Mouse (Mus musculus) hindbrain, embryonic 13.5 days (tissue): Measurements from ENCODE around the gene Ctdsp2. TPM values are rescaled to one million over a fixed set of nuclear protein-coding genes. Genes with fewer than 3 reads are reported as not detected.
A peak's percentile ranks its signal among the peaks of the same experiment; 100 is the strongest.

Experiments used
- ATAC-seq: fragments of 200-750 bp; cut with Nextera tagmentation; 2 replicates; pipeline ENCODE4 v1.8.0; 2017; ENCODE audit warnings: moderate TSS enrichment; ENCODE audit not compliant: low FRiP score
- H3K27ac ChIP-seq: fragments of 300-500 bp; sonication (generic); 2 replicates; pipeline ENCODE4 v1.5.1; 2015; ENCODE audit warnings: inconsistent platforms, mild to moderate bottlenecking, moderate library complexity
- H3K27me3 ChIP-seq: fragments of 300-500 bp; sonication (generic); 2 replicates; pipeline ENCODE4 v1.6.1; 2015; ENCODE audit warnings: mild to moderate bottlenecking, inconsistent platforms
- H3K36me3 ChIP-seq: fragments of 300-500 bp; sonication (generic); 2 replicates; pipeline ENCODE4 v1.6.1; 2015; ENCODE audit warnings: mild to moderate bottlenecking, inconsistent platforms
- H3K4me1 ChIP-seq: fragments of 300-500 bp; sonication (generic); replicated peaks from 2 replicates; pipeline ENCODE4 v1.6.1; 2015; ENCODE audit warnings: inconsistent platforms
- H3K4me2 ChIP-seq: fragments of 300-500 bp; sonication (generic); 2 replicates; pipeline ENCODE4 v1.6.1; 2015; ENCODE audit warnings: inconsistent platforms, mild to moderate bottlenecking, moderate library complexity
- H3K4me3 ChIP-seq: fragments of 300-500 bp; sonication (generic); 2 replicates; pipeline ENCODE4 v1.5.1; 2015; ENCODE audit warnings: mild to moderate bottlenecking, inconsistent platforms
- H3K9ac ChIP-seq: fragments of 300-500 bp; sonication (generic); 2 replicates; pipeline ENCODE4 v1.6.1; 2015; ENCODE audit warnings: mild to moderate bottlenecking, inconsistent platforms
- H3K9me3 ChIP-seq: fragments of 300-500 bp; sonication (generic); 2 replicates; pipeline ENCODE4 v1.6.1; 2016; ENCODE audit warnings: inconsistent platforms
- WGBS: fragments of 180-500 bp; shearing (Covaris S2); methylation state at CpG from one replicate; pipeline ENCODE4 v1.1.7; 2015; 5-methylcytosine and 5-hydroxymethylcytosine counted together
- polyA plus RNA-seq: library from polyadenylated mRNA; unstranded; fragments of >200 nt; fragmentation: Nextera tagmentation; extraction: Ambion mirVana; gene quantifications from 2 replicates; pipeline ENCODE4 v1.2.1, GENCODE M21; 2015

Gene Ctdsp2
- polyA plus RNA-seq, 1 experiment from 2014 or later: 18.9 TPM

GRCm38 (mm10) chr10:126984189-126985004 is 5.9 kb downstream of the Ctdsp2 start:
- ATAC-seq: no peak
- peak overlapping the region; percentile 31 for H3K9ac ChIP-seq
- H3K36me3 ChIP-seq: no peaks in the 10 kb centered on the region
- no peaks in the 10 kb centered on the region for H3K9me3 ChIP-seq
- H3K27ac ChIP-seq: peak overlapping the region; percentile 36
- H3K4me3 ChIP-seq: no peak overlapping the region
- 23% methylated on average over 5 of the region's 5 CpGs for WGBS
- peaks cover 91% of the 10 kb centered on the region for H3K4me1 ChIP-seq
- 0 out of 2 replicates have a peak overlapping the region, but pooled peaks have one; percentile 96 for H3K4me2 ChIP-seq
- no peaks in the 10 kb centered on the region for H3K27me3 ChIP-seq

DNA sequence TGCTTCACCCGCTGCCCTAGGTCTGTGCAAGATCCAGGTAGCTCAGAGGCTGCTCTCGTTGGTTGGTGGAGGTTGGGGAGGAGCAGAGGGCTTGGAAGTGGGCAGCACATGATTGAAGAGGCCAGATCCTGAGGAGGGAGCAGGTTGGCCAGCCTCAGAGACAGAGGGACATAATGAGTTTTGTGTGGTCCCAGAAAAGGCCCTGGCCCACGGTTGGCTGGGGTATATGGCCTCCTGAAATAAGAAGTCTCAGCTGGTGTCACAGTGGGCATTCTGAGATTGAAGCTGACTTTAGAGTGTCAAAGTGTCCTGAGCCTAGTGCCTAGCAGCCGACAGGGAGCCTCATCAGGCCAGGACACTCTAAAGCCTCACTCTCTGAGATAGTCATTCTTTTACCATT is 6.6 kb downstream of the Ctdsp2 start:
- Histone ChIP-seq H3K4me3 (no peak overlapping the region), H3K4me1 (peaks cover 89% of the 10 kb centered on the region), H3K9ac (no peak overlapping the region), H3K27ac (peak overlapping the region; percentile 36), H3K9me3 (no peaks in the 10 kb centered on the region), H3K4me2 (0 out of 2 replicates have a peak overlapping the region, but pooled peaks have one; percentile 96), H3K27me3 (no peaks in the 10 kb centered on the region), H3K36me3 (no peaks in the 10 kb centered on the region)
- 83% methylated on average over 4 of the region's 4 CpGs for WGBS
- ATAC-seq: no peak

DNA sequence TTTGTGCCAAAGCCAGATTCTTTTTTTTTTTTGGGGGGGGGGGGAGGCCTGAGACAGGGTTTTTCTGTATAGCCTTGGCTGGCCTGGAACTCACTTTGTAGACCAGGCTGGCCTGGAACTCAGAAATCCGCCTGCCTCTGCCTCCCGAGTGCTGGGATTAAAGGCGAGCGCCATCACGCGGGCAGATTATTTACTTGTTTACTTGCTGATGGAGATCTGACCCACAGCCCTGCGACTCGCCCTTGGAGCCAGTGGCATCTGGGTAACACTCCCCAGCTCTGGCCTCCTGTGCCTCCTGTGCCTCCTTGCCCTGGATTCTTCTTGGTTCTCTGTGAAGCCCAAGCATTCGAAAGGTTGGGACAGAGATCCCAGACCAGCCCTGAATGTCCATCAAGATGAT is 7.1 kb downstream of the Ctdsp2 start:
- H3K9ac ChIP-seq: no peak overlapping the region
- no peaks in the 10 kb centered on the region for H3K27me3 ChIP-seq
- H3K36me3 ChIP-seq: no peaks in the 10 kb centered on the region
- H3K4me3 ChIP-seq: no peak overlapping the region
- H3K4me2 ChIP-seq: no peak overlapping the region
- 0 out of 2 replicates have a peak overlapping the region, but pooled peaks have one; percentile 65 for H3K27ac ChIP-seq
- WGBS: 93% methylated on average over 9 of the region's 9 CpGs
- no peaks in the 10 kb centered on the region for H3K9me3 ChIP-seq
- peaks cover 89% of the 10 kb centered on the region for H3K4me1 ChIP-seq
- ATAC-seq: no peak

DNA sequence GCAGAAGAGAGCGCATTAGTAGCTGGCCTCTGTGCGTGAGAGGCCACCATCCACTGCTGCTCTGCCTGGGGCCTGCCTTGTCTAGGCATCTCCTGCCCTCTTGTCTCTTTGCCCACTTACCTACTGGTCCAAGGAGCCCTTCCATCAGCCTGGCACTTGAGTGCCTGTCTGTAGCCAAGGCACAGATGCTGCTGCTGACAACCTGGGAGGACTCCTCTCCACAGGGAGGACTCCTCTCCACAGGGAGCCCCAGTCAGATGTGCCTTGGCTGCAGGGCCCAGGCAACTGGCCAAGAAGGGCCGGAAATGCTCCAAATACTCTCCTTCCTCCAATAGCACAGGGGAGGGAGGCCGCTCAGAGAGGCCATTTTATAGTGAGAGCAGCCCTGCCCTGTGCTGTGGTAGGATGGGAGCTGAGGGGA is 8.0 kb downstream of the Ctdsp2 start:
- H3K27ac ChIP-seq: peak overlapping the region; percentile 65
- H3K4me2 ChIP-seq: no peak overlapping the region
- 55% methylated on average over 4 of the region's 4 CpGs for WGBS
- H3K9me3 ChIP-seq: no peaks in the 10 kb centered on the region
- 0 out of 2 replicates have a peak, but pooled peaks have one; percentile 32 for ATAC-seq
- H3K4me3 ChIP-seq: no peak overlapping the region
- H3K36me3 ChIP-seq: 0 out of 2 replicates have a peak, but pooled peaks cover 4% of the 10 kb centered on the region
- peak overlapping the region; percentile 49; the same call in 1 of the 2 replicates for H3K9ac ChIP-seq
- no peaks in the 10 kb centered on the region for H3K27me3 ChIP-seq
- H3K4me1 ChIP-seq: peaks cover 89% of the 10 kb centered on the region

DNA sequence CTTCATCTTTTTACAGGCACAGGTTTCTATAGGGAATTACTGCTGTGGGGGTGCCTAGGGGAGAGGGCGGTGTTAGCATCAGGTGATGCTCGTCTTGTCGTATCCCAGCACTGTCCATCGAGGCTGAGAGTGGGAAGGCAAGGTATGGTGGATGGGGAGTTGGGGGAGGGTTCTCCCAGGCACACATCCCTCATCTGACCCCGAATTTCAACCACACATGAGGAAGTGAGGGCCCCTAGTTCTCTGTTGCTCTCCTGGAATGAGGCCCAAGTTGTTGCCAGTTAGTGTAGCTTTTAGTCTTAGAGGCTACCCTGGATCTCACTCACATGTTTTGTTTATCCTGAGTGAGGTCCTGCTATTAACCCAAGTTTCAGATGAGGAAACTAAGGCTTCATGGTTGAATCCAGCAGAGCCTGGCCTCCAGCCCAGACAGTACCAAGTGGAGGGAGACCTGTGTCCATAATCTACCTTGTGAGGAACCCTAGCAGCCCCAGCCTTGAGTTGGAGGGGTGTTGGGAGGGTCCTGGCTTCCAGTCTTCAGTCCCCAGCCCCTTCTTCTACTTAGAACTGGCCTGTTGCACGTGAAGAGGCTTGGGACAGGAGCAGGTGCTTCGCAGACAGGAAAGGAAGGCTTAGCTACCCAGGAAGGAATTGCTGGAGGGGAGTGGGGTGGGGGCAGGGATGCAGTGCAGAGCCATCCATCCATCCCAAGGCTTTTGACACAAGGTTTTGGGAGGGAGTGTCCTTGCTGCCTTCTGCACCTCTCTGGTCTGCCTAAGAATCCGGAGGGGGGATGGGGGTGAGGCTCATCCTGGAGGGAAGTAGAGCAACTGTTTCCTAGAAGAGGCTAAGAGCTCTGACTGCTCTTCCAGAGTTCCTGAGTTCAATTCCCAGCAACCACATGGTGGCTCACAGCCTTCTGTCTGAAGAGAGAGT is 8.9 kb downstream of the Ctdsp2 start:
- Histone ChIP-seq H3K4me2 (no peak overlapping the region), H3K4me1 (peaks cover 81% of the 10 kb centered on the region), H3K4me3 (no peak overlapping the region), H3K27ac (peak overlapping the region; percentile 65; the same call in 1 of the 2 replicates), H3K36me3 (peaks cover 9% of the 10 kb centered on the region), H3K9ac (peak overlapping the region; percentile 49; the same call in 1 of the 2 replicates), H3K27me3 (no peaks in the 10 kb centered on the region), H3K9me3 (no peaks in the 10 kb centered on the region)
- WGBS: 65% methylated on average over 8 of the region's 8 CpGs
- no peak for ATAC-seq

GRCm38 (mm10) chr10:126988513-126989165 is 10.1 kb downstream of the Ctdsp2 start:
- Histone ChIP-seq H3K36me3 (peaks cover 21% of the 10 kb centered on the region), H3K9me3 (no peaks in the 10 kb centered on the region), H3K4me1 (peaks cover 69% of the 10 kb centered on the region), H3K27me3 (no peaks in the 10 kb centered on the region), H3K4me2 (no peak overlapping the region), H3K9ac (0 out of 2 replicates have a peak overlapping the region, but pooled peaks have one; percentile 29), H3K4me3 (no peak overlapping the region), H3K27ac (no peak overlapping the region)
- ATAC-seq: no peak
- WGBS: 78% methylated on average over 5 of the region's 5 CpGs

- Histone ChIP-seq H3K4me3 (no peak overlapping the region), H3K9ac (peak overlapping the region; percentile 19; the same call in 1 of the 2 replicates), H3K27me3 (no peaks in the 10 kb centered on the region), H3K9me3 (no peaks in the 10 kb centered on the region), H3K36me3 (peaks cover 40% of the 10 kb centered on the region), H3K27ac (peak overlapping the region; percentile 30; the same call in 1 of the 2 replicates), H3K4me2 (no peak overlapping the region), H3K4me1 (peaks cover 52% of the 10 kb centered on the region)
- WGBS: 67% methylated on average over 7 of the region's 7 CpGs
- ATAC-seq: peak; percentile 68
These were observed 12.0 kb downstream of the Ctdsp2 start for GRCm38 (mm10) chr10:126990313-126991056.

DNA sequence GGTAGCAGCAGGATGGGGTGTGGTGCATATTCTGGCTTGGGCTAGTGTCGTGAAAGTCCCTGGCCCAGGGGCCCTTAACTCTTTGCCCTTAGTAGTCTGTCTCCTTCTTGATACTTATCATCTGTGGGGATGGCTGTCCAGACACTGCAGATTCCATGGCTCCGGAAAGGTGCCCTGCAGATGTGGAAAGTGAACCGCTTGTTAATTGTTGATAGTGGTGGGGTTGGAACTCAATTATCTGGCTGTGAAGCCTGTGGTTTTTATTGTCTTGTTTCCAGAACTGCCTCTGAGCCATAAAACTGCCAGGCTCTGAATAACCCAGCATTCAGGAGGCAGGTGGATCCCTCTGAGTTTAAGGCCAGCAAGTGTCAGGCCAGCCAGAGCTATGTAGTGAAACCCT is 13.2 kb downstream of the Ctdsp2 start:
- Histone ChIP-seq H3K9me3 (no peaks in the 10 kb centered on the region), H3K4me2 (no peak overlapping the region), H3K36me3 (peaks cover 49% of the 10 kb centered on the region), H3K27ac (no peak overlapping the region), H3K4me1 (peaks cover 40% of the 10 kb centered on the region), H3K4me3 (no peak overlapping the region), H3K9ac (no peak overlapping the region), H3K27me3 (no peaks in the 10 kb centered on the region)
- 68% methylated on average over 3 of the region's 3 CpGs for WGBS
- no peak for ATAC-seq

DNA sequence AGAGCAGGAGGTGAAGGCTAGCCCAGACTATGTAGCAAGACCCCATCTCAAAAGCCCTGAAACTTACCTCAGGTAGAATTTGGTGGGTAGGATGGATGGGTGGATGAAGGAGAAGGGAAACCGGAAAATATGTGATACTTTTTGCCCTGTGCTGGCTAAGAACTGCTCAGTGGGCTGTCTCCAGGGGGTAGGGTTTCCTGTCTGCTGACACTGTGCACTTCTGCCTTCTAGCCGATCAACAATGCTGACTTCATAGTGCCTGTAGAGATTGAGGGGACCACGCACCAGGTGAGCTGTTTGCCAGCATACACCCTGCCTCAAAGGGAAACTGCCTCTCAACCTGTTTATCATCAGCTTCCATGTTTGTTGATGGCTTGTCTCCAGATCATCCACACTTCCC is 15.1 kb downstream of the Ctdsp2 start:
- ATAC-seq: no peak
- 92% methylated on average over 3 of the region's 3 CpGs for WGBS
- no peak overlapping the region for H3K4me3 ChIP-seq
- H3K4me1 ChIP-seq: peaks cover 21% of the 10 kb centered on the region
- no peak overlapping the region for H3K27ac ChIP-seq
- peaks cover 64% of the 10 kb centered on the region for H3K36me3 ChIP-seq
- H3K9me3 ChIP-seq: no peaks in the 10 kb centered on the region
- no peak overlapping the region for H3K4me2 ChIP-seq
- H3K27me3 ChIP-seq: no peaks in the 10 kb centered on the region
- H3K9ac ChIP-seq: no peak overlapping the region

DNA sequence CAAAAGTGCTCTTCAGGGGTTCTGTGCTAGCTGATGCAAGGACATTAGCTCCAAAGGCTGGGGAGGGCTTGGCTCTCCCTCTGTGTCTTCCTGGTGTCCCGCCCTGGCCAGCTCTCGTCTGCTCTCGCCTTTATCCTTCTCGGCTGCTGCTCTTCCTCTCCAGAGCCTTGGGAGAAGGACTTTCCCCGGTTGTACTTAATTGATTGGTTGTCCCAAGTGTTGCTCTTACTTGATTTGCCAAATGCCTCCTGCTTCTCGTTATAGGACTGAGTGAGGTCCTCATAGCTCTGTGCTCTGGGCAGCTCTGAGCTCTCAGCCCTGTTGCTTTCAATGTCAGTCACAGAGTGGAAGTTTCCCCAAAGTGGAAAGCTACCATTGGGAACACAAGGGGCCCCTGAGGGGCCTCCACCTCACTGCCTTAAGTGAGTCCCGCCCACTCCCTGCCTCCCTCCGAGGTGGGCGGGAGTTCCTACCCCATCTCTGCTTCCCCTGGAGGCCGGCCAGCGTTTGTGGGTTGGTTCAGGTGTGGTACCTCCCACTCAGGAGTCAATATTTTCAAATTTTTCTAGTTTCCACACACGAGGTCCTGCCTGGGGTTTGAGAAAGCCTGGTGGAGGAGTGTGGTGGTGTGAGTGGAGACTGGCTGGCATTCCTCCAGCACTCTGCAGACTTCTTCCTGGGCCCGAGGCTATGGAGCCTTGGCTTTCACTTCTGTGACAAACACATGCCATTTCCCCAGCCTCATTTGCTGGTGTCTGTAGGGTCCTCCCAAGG is 19.0 kb downstream of the Ctdsp2 start:
- Histone ChIP-seq H3K36me3 (peaks cover 70% of the 10 kb centered on the region), H3K9me3 (no peaks in the 10 kb centered on the region), H3K9ac (no peak overlapping the region), H3K4me3 (no peak overlapping the region), H3K27me3 (no peaks in the 10 kb centered on the region), H3K4me2 (no peak overlapping the region), H3K27ac (no peak overlapping the region), H3K4me1 (no peaks in the 10 kb centered on the region)
- ATAC-seq: no peak
- WGBS: 82% methylated on average over 13 of the region's 13 CpGs

GRCm38 (mm10) chr10:127000529-127000928 is 22.0 kb downstream of the Ctdsp2 start, which contains the start of gene Avil:
Gene Avil, plus strand, starts transcription at chr10:127000709.
- peaks cover 40% of the 10 kb centered on the region for H3K36me3 ChIP-seq
- ATAC-seq: no peak
- no peak within 1 kb of the TSS for H3K4me3 ChIP-seq
- no peaks in the 10 kb centered on the region for H3K4me1 ChIP-seq
- no peaks in the 10 kb centered on the region for H3K9me3 ChIP-seq
- no peak within 1 kb of the TSS for H3K4me2 ChIP-seq
- WGBS: 88% methylated on average over 5 of the region's 5 CpGs
- no peak within 1 kb of the TSS for H3K27ac ChIP-seq
- no peaks in the 10 kb centered on the region for H3K27me3 ChIP-seq
- no peak within 1 kb of the TSS for H3K9ac ChIP-seq
